Mouse (Mus musculus): ENCODE measurements around the gene Gm17657. TPM values are rescaled to one million over a fixed set of nuclear protein-coding genes. Genes with fewer than 3 reads are reported as not detected.

Gene Gm17657
- polyA plus RNA-seq, 1 experiment from 2014 or later = not detected

- ATAC-seq = no peak
- no peak overlapping the region for H3K4me3 ChIP-seq (ENCODE audit: low read depth, low read length)
- 88% methylated on average over 2 of the region's 2 CpGs for WGBS
- H3K9me3 ChIP-seq (replicated peaks; ENCODE audit: control insufficient read depth, low read length, poor library complexity, severe bottlenecking) = no peaks in the 10 kb centered on the region
- no peak overlapping the region for H3K27ac ChIP-seq (ENCODE audit: low read length)
- H3K27me3 ChIP-seq (ENCODE audit: control insufficient read depth, insufficient read depth, low read depth, low read length) = no peaks in the 10 kb centered on the region
- H3K9ac ChIP-seq (ENCODE audit: low read depth, low read length) = no peak overlapping the region
- no peak overlapping the region for H3K4me2 ChIP-seq (ENCODE audit: low read length)
- no peaks in the 10 kb centered on the region for H3K4me1 ChIP-seq (ENCODE audit: control insufficient read depth, insufficient read depth, low read length)
- no peaks in the 10 kb centered on the region for H3K36me3 ChIP-seq (ENCODE audit: control insufficient read depth, insufficient read depth, low read length)
These were observed 75.4 kb downstream of the Gm17657 start for GRCm38 (mm10) chr17:29474036-29474435.

- Histone ChIP-seq H3K9ac (ENCODE audit: low read depth, low read length) (no peak overlapping the region), H3K36me3 (ENCODE audit: control insufficient read depth, insufficient read depth, low read length) (no peaks in the 10 kb centered on the region), H3K27ac (ENCODE audit: low read length) (no peak overlapping the region), H3K4me3 (ENCODE audit: low read depth, low read length) (no peak overlapping the region), H3K9me3 (replicated peaks; ENCODE audit: control insufficient read depth, low read length, poor library complexity, severe bottlenecking) (no peaks in the 10 kb centered on the region), H3K4me2 (ENCODE audit: low read length) (no peak overlapping the region), H3K27me3 (ENCODE audit: control insufficient read depth, insufficient read depth, low read depth, low read length) (no peaks in the 10 kb centered on the region), H3K4me1 (ENCODE audit: control insufficient read depth, insufficient read depth, low read length) (no peaks in the 10 kb centered on the region)
- WGBS = 98% methylated on average over 10 of the region's 10 CpGs
- no peak for ATAC-seq
These were observed 76.0 kb downstream of the Gm17657 start for GRCm38 (mm10) chr17:29473466-29473865.

Small RNAs within 50 kb of the gene (microRNA-seq; reads per million reads assigned to microRNA genes)
- gene Mir7667 = not detected

Other genes starting within 250 kb of the Gm17657 start
- gene Pi16, start 232.0 kb downstream of the Gm17657 start, polyA plus RNA-seq (2015; fragmentation: Nextera tagmentation; extraction: Ambion mirVana) = 3.3 and 4.4 TPM in 2 replicates
- 463 and 470 TPM in 2 replicates for gene Mtch1, start 201.7 kb downstream of the Gm17657 start, polyA plus RNA-seq (2015; fragmentation: Nextera tagmentation; extraction: Ambion mirVana)
- 8.6 and 12.7 TPM in 2 replicates for gene Fgd2, start 188.7 kb downstream of the Gm17657 start, polyA plus RNA-seq (2015; fragmentation: Nextera tagmentation; extraction: Ambion mirVana)
- gene Pim1, start 58.9 kb downstream of the Gm17657 start, polyA plus RNA-seq (2015; fragmentation: Nextera tagmentation; extraction: Ambion mirVana) = 7.3 and 7.6 TPM in 2 replicates
- 29.5 and 32.2 TPM in 2 replicates for gene Tbc1d22b, start 147 bp upstream of the Gm17657 start, polyA plus RNA-seq (2015; fragmentation: Nextera tagmentation; extraction: Ambion mirVana)
- gene Tmem217, start 2.7 kb upstream of the Gm17657 start, polyA plus RNA-seq (2015; fragmentation: Nextera tagmentation; extraction: Ambion mirVana) = 0.89 and 1.3 TPM in 2 replicates
- 75.3 and 83.6 TPM in 2 replicates for gene Rnf8, start 65.2 kb upstream of the Gm17657 start, polyA plus RNA-seq (2015; fragmentation: Nextera tagmentation; extraction: Ambion mirVana)
- gene Gm28043, start 65.2 kb upstream of the Gm17657 start, polyA plus RNA-seq (2015; fragmentation: Nextera tagmentation; extraction: Ambion mirVana) = 1.6 and 3.2 TPM in 2 replicates
- 122 and 127 TPM in 2 replicates for gene Cmtr1, start 111.0 kb upstream of the Gm17657 start, polyA plus RNA-seq (2015; fragmentation: Nextera tagmentation; extraction: Ambion mirVana)
- gene Ccdc167, start 167.4 kb upstream of the Gm17657 start, polyA plus RNA-seq (2015; fragmentation: Nextera tagmentation; extraction: Ambion mirVana) = 9.9 and 10.9 TPM in 2 replicates

Data from midbrain, embryonic 16.5 days (tissue).